Mouse (Mus musculus) left cerebral cortex, postnatal 4 days (tissue): Measurements from ENCODE around the gene Cpvl. TPM values are rescaled to one million over a fixed set of nuclear protein-coding genes. Genes with fewer than 3 reads are reported as not detected.
A peak's percentile ranks its signal among the peaks of the same experiment; 100 is the strongest.

Source experiments
- DNase-seq: peaks from one replicate; pipeline ENCODE4 v3.0.0-alpha.2; 2022
- intact Hi-C: fragments of 180-260 bp; cut with DNase I; formaldehyde crosslinking; loops from one replicate; pipeline ENCODE4 v1.15.1; 2025
- total RNA-seq, 2 experiments: library from RNA; stranded (reverse); gene quantifications; 2 replicates each; pipeline ENCODE4 v1.2.3; 2021

The Cpvl gene
- total RNA-seq, 2 experiments from 2014 or later, result not detected

DNA sequence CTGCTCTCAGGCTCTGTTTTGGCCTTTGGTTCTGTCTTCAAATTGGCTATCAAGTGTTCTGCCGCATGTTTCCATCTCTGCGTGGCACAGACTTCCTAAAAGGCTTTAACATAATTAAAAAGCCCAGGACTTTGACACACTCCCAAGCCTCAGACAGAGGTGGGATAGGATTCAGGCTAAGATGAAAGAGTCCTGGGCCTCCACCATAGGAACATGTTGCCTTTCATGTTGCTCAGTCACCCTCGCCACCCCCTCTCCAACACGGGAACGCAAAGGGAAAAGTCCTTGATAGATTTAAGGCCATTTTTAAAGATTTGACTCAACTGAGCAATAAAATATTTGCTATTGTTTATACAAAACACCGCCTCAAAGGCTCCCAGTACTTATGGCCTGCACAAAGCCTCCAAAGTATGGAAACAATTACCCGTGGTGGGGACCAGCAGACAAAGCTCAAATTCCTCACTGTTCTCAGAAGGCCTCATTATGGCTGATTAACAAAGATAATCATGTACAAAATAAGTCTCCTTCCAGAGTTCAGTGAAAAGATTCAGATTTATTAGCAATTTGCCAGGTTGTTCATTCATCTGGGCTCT is 80.5 kb downstream of the Cpvl start:
- intact Hi-C loops, result no loop called here
- DNase-seq, result no peak

DNA sequence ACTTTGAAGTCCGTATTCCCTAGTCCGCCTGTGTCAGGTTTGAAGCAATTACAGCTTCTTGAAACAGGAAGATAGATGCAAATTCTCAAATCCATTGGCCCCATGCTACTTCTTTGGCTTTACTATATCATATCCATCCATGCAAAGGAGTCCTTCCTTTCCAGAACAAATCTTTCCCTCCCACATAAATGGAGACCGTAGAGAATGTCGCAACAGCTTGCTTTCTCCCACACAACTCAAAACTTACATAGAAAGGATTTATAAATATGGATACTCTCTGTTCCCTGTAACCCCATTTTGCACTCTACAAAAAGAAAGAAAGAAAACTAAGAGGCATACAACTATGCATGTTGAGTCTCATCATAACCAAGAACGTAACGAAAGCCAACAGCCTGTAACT is 81.3 kb downstream of the Cpvl start:
- intact Hi-C loops, result no loop called here
- DNase-seq, result no peak

DNA sequence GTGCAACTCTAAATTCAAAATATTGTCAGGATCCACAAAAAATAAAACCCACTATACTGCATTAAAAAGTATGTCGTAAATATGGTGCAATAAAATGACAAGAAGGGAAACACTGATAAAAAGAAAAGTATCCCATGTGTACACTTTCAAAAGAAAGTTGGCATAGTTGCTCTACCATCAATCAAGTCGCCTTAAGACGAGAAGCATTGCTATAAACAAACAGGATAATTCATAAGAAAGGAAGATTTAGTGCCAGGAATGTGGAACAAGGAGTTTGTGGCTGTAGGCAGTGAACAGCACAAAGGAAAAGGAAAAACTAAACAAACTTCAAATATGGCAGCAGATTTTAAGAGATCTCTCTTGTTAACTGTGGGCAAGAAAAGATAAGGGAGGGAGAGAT is 84.7 kb downstream of the Cpvl start:
- intact Hi-C loops, result no loop called here
- DNase-seq, result no peak

GRCm38 (mm10) chr6:53891109-53891508 is 87.4 kb downstream of the Cpvl start:
- DNase-seq, result no peak
- intact Hi-C loops, result no loop called here

DNA sequence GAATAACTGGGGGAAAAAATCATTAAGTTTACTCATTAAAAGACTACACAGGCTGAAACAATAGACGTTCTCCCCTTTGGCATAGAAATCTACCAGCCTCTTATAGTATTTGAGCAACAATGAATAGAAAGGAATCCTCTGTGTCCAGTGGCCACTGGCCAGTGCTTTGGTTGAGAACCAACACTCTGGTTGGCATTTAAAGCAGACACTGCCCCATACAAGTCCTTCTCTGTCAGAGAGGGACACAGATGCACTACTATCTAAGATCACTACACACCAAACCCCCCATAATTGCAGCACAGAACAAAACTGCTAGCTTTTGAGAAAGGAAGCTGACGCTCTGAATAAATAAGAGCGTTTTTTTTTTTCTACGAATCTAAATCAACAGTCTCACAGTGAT is 93.5 kb downstream of the Cpvl start:
- intact Hi-C loops, result no loop called here
- DNase-seq, result peak; percentile 35

DNA sequence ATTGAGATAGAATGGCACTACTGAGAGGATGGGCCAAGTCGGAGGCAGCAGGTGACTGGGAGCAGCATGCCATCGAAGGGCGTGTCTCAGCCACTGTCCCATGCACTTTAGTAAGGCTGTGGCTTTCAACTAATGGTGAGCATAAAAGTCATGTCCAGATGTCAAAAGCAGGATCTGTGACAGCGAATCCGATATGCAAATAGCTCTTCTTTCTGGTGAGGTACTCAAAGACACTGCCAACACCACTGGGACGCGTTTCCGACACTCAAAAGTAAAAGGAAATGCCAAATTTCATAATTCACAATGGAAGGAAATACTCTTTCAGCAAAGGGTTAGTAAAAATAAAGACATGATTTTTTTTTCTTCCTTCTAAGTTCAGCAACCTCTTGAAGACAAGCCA is 94.0 kb downstream of the Cpvl start:
- DNase-seq, result no peak
- intact Hi-C loops, result no loop called here

DNA sequence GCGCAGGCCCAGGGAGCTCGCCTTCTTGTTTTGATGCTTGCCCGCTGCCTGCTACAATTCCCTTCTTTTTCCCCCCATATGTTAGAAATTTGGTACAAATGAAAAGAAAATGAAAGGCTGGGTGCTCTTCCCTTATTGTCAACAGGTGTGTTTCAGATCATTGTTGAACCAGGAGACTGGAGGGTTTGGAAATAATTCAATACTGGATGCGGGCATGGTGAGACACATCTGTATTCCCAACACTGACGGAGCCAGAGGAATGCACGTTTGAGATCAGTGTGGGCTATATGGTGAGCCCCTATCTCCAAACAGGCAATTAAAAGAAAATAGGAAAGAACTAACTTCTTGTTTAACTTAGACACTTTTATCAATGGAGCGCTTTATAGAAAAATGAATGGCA is 95.1 kb downstream of the Cpvl start:
- intact Hi-C loops, result no loop called here

DNA sequence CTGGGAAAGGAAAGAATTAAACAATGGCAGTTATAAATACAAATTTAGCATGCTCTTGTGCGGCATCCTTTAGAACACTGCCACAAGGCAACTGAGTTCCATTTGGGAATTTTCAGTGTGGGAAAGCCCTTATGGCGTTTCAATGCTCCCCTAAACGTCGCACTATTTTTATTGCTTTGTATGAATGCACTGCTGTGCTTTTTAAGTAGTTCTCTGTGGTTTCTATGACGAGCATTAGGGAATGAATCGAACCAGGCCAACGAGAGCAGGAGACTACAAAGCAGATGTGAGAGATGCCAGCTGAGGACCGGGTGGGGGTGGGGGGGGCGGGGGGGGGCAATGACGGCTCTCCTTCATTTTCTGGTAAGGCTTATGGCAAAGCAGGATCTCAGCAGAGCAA is 96.8 kb downstream of the Cpvl start:
- DNase-seq, result no peak
- intact Hi-C loops, result no loop called here

More for the DNA sequence above, 95.1 kb downstream of the Cpvl start:
- DNase-seq, result no peak

DNA sequence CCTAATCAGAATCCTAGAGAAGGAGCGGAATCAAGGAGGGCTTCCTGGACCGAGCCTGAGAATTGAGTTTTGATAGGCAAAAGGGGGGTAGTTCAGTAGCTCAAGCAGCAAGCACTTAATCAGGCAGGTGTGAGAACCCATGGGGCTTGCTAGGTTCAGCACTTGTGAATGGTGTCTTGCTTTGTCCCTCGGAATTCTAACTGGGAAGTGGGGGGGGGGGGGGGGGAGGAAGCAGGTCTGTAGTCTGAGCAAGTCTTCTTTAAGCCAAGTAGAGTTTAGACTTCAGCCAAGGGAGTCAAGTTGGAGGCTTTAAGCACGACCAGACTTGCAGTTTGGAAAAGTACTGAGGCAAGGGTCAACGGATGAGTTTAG is 97.2 kb downstream of the Cpvl start:
- no peak for DNase-seq
- intact Hi-C loops, result no loop called here

DNA sequence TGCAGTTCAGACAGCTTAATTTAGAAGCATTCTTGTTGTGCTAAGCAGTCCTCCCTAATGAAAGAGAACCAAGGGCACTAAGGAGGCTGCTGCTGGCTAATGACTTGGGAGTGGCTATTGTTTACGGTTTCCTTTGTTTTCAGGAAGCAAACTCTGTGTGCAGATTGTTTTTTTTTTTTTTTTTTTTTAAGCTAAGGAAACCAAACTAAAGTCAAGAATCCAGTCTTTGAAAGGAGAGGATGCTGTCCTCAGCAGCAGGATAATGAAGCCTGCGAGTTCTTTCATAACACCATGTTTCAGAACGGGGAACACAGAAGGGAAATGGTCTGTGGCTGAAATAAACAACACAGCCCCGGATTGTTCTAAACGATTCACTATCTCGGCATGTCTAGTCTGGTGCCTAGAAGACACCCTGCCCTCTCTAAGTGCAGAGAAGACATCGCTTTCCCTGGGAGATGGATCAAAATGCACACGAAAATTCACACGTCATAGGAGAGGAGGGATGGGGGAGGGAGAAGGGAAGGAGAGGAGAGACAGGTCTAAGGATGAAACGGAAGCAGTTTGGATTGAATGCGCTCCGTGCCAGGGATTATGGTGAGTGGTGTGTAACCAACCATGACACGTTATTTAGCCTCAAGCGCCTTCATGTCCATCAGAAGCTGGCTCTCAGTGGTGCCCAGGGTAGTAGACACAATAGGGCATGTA is 97.8 kb downstream of the Cpvl start:
- DNase-seq, result peak; percentile 30
- intact Hi-C loops, result no loop called here

GRCm38 (mm10) chr6:53879567-53879966 is 98.9 kb downstream of the Cpvl start:
- intact Hi-C loops, result no loop called here
- DNase-seq, result no peak

DNA sequence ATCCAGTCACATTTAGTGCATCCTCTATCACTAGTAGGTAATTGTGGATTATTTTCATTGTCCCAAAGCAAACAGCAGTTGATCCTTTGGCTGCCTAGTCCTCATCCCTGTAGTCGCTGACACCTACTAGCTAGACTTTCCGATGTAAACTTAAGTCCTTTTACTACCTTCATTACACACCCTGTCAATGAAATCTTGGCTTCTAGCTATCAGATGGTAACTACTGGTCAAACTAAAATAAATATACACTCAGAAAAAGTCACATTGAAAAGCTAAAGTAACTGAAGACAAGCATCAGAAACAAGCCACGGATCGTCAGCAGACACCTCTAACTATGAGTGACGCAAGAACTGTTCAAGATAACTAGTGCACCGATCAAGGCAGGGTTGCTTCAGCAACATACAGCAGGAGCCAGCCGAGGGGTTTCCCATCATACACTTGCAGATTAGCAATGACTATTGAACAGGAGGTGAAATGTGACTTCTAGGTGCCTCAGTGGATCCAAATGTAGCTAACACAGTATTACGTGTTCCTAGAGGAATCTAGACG is 103.5 kb downstream of the Cpvl start:
- intact Hi-C loops, result no loop called here
- no peak for DNase-seq

DNA sequence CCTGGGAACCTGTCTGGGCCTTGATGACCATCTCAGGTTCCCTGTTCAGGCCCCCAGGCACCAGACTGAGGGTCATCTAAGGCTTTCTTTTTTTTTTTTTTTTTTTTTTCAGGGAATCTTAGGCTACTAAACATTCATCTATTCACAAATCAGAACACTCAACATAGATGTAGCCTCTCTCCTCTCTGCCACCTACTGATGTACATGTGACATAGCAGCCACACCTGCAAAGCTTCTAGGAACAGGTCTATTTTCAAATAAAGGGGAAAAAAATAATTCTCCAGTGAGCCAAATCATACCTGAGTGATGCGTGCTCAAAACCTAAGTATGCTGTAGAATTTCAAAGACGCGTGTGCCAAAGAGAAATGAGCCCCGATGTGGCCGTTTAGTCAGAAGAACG is 106.6 kb downstream of the Cpvl start:
- intact Hi-C loops, result no loop called here
- no peak for DNase-seq

- DNase-seq, result no peak
Observed at GRCm38 (mm10) chr6:53863011-53863410, 115.5 kb downstream of the Cpvl start.

DNA sequence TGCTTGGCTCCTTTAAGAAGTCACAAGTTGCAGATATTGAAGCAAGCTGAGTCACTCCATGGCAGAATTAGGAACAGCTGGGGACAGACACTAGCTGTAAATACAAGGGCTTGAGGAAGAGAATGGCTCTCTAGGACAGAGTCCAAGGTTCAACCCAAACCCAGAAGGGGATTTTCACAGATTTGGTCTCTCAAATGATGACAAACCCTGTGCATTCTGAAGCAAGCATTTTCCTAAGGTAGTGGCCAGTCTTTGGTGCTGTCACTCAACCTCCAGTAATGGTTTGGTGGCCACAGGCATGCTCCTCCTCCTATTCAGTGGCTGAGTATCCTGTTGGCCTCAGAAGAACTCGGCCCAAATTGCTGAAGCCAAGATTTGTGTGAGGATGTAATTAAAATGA is 119.4 kb downstream of the Cpvl start:
- intact Hi-C loops, result no loop called here
- no peak for DNase-seq

More at GRCm38 (mm10) chr6:53863011-53863410, 115.5 kb downstream of the Cpvl start:
- intact Hi-C loops, result no loop called here

- no peak for DNase-seq
- intact Hi-C loops, result no loop called here
Observed at GRCm38 (mm10) chr6:53857822-53858221, 120.6 kb downstream of the Cpvl start.

DNA sequence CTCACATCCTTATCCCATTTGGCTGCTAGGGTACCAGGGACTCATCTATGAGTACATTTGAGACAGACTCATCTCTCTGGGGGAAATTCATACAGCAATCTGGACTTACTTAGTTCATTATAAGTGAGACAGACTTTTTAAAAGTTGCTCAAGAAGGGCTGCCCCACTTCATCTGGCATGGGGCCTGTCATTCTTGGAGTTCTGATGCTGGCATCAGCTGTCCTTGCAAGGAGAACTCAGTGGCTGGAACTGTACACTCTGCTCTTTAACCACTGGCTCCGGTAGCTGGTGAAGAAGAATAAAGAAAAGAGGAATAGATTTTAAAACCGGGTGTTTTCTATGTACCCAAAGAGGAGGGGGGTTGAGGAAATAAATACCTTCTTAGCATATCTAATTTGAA is 121.7 kb downstream of the Cpvl start:
- no peak for DNase-seq
- intact Hi-C loops, result no loop called here

- peak; percentile 49 for DNase-seq
- intact Hi-C loops, result no loop called here
Observed at GRCm38 (mm10) chr6:53854971-53855856, 123.3 kb downstream of the Cpvl start.

DNA sequence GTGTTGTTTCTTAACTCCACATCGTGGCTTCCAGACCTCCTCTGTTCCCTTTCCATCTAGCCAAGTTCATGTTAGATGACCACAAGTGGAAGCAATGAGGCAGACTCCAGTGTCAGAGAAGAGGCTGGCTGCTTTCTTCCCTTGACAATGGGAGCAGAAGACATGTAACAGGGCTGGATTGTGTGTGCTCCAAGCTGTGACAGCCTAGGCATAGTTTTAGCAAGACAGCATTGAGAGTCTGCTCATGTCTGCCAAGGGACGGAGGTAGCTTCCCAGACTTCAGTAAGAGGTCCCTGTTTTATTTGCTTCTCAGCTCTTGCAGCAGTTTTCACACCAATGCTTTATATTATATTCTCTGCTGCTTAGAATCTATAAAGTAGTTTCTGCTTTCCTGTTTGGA is 124.2 kb downstream of the Cpvl start:
- no peak for DNase-seq
- intact Hi-C loops, result no loop called here

DNA sequence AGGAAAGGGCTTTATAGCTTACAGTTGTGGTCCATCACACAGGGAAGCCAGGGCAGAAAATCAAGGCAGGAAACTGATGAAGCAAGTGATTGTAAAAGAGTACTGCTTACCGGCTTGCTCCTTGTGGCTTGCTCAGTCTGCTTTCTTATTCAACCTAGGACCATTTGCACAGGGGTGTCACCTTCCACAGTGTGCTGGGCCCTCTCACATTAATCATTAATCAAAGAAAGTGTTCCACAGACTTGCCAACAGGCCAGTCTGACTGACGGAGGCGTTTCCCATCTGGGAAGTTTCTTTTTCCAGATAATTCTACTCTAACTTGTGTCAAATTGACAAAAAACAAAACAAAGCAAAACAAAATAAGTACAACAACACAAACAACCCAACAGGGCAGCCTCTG is 124.9 kb downstream of the Cpvl start:
- DNase-seq, result no peak
- intact Hi-C loops, result no loop called here

DNA sequence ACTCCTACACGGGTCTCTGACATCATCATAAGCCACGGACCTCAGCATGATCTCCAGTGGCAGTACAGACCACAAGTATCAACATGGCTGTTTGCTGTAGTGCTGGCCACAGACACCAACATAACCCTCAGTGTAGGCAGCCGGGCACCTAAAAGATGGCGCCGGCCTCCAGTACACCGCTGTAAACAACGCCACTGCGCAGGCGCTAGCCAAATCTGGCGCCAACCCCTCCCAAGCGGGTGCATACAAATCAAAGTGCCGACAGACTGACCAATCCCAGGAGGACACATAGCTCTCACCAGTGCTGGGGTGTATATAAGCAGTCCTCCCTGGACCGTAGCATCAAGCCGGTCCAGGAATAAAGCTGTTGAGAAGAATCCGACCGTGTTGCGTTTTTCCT is 133.8 kb downstream of the Cpvl start:
- intact Hi-C loops, result no loop called here
- no peak for DNase-seq

GRCm38 (mm10) chr6:53825213-53825612 is 153.3 kb downstream of the Cpvl start:
- intact Hi-C loops, result no loop called here
- DNase-seq, result peak; percentile 75
